Mouse (Mus musculus) thymus, postnatal 25 days (tissue): ENCODE data around the gene Fndc9.

ENCODE experiments used
- DNase-seq: peaks from one replicate; pipeline ENCODE4 v3.0.0; 2022

Fndc9 gene

DNA sequence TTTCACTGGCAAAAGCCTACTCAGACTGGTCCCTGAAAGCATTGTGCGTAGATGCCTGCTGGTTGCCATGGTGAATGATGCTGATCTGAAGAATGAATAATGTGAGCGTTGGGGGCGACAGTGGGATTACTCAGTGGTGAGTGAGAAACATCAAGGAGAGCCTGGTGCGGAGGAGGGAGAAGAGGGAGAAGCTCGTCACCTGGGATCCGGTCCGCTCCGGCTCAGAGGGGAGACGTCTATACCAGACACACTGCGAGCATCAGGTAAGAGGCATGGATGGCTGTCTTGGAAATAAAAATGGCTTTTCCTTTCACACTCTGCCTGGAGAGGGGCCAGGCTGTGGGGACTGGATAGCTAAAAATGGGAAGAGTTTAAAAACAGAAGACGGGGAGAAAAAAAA is at the start of gene Fndc9:
Fndc9 (plus strand) TSS at position 198 of the 400 bp plus-strand sequence.
- DNase-seq, result no peak

- no peak for DNase-seq
Observed at GRCm38 (mm10) chr11:46188283-46188682, 47.0 kb upstream of the Fndc9 start.

- DNase-seq, result no peak
Observed at GRCm38 (mm10) chr11:46194175-46194574, 41.2 kb upstream of the Fndc9 start.

GRCm38 (mm10) chr11:46200664-46201063 is 34.7 kb upstream of the Fndc9 start:
- DNase-seq, result no peak

GRCm38 (mm10) chr11:46201636-46202546 is 33.4 kb upstream of the Fndc9 start:
- DNase-seq, result no peak

DNA sequence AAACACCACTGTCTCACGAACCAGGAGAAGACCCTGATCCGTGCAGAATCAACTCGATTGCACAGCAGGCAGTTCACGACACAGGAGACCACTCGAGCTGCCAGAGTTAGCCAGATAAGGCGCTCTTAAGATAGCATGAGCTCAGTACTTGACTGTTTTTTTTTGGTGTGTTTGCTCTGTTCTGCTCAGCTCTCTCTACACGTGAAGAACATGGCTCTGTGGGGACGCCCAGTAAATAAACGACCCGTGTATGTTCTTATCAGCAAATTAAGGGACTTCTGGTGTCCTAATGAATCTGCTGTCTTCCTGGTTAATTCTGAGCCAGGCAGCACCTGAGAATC is 32.8 kb upstream of the Fndc9 start:
- no peak for DNase-seq

GRCm38 (mm10) chr11:46204841-46205240 is 30.5 kb upstream of the Fndc9 start:
- DNase-seq, result no peak

- DNase-seq, result no peak
Observed at GRCm38 (mm10) chr11:46205639-46206409, 29.5 kb upstream of the Fndc9 start.

- DNase-seq, result no peak
Observed at GRCm38 (mm10) chr11:46209884-46210283, 25.4 kb upstream of the Fndc9 start.

- no peak for DNase-seq
Observed at GRCm38 (mm10) chr11:46211858-46212257, 23.5 kb upstream of the Fndc9 start.

DNA sequence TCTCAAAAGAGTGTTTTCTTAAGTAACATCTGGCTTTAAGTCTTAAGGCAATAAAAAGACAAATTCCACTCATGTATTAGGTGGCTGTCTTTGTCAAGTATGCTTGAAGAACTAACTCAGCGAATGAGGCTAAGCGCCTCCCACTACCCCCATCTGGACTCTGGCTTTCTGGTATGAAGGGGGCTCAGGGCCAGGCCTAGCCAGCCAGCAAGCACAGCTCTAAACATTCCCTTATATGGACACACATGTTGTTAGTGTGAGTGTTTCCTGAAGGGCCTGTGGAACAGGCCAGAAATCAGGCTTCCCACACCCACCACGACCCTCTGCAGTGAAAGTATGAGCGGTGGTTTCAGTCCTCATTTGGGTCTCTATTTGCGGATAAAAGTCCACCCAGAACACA is 21.5 kb upstream of the Fndc9 start:
- no peak for DNase-seq

DNA sequence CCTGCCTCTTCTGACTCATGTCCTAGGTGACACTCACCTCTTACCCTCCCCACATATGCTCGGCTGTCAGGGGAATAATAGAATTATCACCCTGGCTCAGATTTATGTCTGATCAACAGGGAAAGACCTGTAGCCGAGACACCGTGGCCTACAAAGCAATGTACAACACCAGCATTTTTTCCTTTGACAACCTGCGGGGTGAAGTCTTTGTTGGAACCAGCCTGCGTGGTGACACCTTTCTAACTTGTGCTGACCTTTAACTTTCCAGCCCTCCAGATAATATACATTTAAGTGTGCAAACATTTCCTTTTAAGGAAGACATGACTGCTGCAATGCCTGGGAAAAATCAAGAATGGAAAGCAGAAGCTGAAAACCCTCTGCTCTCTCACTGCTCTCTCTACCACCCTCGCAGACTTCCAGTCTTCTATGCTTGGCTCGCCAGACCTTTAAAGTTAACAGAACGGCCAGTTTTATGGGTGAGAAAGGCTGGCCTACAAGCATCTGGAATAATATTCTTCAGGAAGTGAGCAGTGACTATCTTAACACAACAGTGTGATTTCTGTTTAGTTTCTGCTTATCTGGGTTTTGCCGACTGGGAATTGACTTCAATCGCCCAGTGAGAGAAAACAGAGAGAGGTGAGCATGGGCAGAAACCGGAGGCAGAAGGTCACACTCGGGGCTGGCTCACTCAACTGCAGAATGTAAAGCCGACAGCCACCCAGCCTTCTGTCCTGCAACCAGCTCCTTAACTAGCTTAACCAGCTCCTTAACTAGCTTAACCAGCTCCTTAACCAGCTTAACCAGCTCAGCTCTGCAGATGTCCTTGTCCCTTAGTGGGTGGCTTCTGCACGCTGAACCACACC is 20.7 kb upstream of the Fndc9 start:
- DNase-seq, result no peak

DNA sequence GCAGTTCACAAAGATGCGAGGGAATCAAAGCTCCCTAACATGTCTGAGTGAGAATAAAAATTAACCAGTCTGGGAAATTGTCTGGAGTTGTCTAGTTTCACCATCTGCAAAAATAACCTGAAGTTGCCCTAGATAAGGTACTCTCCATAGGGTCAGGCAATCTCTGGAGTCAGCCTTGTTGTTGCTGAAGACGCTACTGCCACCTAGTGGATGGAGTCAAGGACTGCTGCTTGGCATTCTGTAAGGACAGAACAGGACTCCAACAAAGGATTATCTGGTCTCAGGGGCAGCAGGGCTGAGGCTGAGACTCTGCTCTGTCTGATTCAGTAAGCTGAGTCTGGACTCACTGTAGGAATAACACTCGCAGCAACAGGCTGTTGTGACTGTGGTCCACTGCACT is 20.0 kb upstream of the Fndc9 start:
- DNase-seq, result peak; percentile 39

DNA sequence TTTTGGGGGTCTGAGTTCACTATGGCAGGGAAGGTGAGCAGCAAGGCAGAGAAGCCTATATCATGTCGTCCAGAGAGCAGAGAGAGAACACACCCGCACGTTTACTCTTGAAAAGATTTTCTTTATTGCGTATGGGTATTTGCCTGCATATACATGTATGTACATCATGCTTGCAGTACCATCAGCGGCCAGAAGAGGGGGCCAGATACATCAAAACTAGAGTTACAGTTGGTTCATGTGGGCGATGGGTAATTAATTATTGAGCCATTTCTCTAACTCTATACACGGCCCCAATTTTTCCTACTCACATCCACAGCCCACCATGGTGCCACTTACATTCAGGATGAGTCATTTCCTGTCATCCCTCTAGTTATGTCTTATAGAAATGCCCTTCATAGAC is 18.7 kb upstream of the Fndc9 start:
- peak; percentile 41 for DNase-seq

DNA sequence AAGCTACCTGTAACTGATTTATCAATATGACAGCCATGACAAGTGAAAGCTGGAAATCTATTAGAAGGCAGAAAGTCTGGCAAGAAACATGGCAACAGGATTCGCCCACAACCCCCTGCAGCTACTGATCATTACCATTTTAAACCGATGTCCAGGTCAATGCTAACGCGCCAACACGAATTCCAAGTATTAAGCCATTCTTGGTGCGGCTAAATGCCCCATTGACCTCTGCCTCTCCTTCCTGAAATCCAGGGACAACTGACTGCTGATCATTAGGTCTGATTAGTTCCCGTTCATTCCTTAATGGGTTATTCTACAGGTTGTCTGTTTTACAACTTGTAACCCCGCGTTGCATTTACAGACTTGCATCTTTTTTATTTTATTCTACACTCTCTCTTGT is 17.6 kb upstream of the Fndc9 start:
- DNase-seq, result no peak

DNA sequence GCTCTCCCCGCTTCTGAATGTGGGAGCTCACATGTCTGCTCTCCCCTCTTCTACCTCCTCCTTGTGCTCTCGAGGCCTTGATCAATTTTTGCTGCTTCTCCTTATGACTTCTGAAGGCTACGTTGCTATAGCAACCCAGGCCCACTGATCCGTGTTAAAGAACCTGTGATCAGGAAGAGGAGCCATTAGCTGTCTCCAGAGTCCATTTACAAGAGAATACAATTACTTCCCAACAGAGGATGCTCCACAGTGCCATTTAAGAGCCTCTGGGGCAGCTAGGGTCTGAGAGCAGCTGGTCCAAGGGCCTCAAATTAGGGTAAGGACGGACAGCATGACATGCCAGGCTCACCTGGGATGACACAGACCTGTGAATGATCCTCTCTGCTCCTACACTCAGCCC is 16.7 kb upstream of the Fndc9 start:
- no peak for DNase-seq

DNA sequence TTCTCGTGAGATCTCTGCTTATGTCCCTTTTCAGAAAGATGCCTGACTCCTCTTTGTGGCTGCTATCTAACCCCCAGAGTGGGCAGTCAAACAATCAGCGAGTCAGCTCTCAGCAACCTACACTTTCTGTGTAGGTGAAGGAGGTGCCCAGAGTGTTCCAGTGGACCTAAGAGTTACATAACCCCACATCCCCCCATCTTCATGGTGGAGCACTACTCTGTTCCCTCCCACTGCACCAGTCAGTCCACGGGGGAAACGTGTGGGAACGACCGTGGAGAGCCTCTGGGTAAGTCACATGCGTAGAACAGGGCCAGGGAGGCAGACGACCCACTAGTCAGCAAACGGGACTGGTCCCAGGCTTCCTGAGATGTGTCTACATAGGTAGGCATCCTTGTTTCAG is 16.0 kb upstream of the Fndc9 start:
- no peak for DNase-seq

DNA sequence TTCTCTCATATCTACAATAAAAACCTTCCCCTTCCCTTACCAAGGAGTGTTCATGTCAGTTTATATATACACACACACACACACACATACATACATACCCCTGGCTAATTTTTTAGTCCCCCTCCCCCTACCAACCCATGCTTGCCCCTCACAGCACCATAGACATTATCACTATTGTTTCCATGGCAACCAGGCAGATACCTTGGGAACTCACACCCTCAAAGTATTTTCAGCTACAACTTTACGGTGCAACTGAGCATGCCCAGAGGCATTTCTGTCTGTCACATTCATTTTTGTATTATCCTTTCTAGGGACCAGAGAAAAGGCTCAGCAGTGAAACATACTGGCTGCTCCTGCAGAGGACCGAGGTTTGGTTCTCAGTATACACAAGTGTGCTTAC is 15.1 kb upstream of the Fndc9 start:
- DNase-seq, result no peak

- DNase-seq, result no peak
Observed at GRCm38 (mm10) chr11:46223575-46223974, 11.8 kb upstream of the Fndc9 start.

GRCm38 (mm10) chr11:46225345-46225744 is 10.0 kb upstream of the Fndc9 start:
- DNase-seq, result no peak

DNA sequence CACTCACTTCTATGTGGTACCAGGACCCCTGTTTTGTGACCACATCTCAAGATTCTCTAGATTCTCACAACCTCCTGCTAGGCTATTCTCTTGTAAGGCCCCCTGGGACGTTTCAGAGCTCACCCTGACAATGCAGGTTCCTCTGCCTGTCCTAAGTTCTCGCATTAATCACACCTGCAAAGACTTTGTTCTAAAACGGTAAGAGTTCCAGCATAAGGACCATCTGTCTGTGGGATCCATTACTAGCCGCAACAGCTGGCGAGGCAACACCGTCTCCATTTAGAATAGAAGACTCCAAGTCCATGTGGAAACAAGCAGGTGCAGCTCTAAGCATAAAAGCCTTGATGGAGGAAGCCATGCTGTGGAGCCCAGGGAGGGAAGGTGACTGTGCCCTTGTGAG is 5.1 kb upstream of the Fndc9 start:
- no peak for DNase-seq

- DNase-seq, result no peak
Observed at GRCm38 (mm10) chr11:46232803-46233202, 2.5 kb upstream of the Fndc9 start.

DNA sequence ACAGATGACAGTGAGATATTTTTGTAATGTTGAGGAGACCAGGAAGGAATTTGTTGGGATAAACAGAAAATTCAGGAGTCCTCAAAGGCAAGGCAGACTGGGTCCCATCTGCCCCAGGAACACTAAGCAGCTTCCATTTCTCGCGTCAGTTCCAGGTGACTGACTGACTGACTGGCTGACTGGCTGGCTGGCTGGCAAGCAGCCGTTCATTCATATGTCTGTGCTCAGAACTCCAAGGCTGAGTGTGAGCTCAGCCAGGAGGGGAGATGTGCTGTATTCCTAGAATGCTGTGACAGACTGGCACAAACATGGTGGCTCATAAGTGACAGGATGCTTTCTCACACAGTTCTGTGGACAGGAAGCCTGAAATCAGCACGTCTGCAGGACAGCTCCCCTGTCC is 1.4 kb upstream of the Fndc9 start:
- no peak for DNase-seq
